Mouse (Mus musculus): ENCODE measurements around the gene Olfr787. TPM values are rescaled to one million over a fixed set of nuclear protein-coding genes. Genes with fewer than 3 reads are reported as not detected.

Gene Olfr787
- polyA plus RNA-seq, 1 experiment from 2014 or later: not detected

Other genes with a start within 250 kb of the Olfr787 start
- not detected in 2 replicates for gene Olfr774, start 225.7 kb upstream of the Olfr787 start, polyA plus RNA-seq (2014; fragmentation: Nextera tagmentation; extraction: Ambion mirVana)
- gene Olfr775, start 213.4 kb upstream of the Olfr787 start, polyA plus RNA-seq (2014; fragmentation: Nextera tagmentation; extraction: Ambion mirVana): not detected in 2 replicates
- gene Olfr776, start 202.7 kb upstream of the Olfr787 start, polyA plus RNA-seq (2014; fragmentation: Nextera tagmentation; extraction: Ambion mirVana): not detected in 2 replicates
- not detected in 2 replicates for gene Olfr777, start 190.4 kb upstream of the Olfr787 start, polyA plus RNA-seq (2014; fragmentation: Nextera tagmentation; extraction: Ambion mirVana)
- gene Olfr780, start 143.7 kb upstream of the Olfr787 start, polyA plus RNA-seq (2014; fragmentation: Nextera tagmentation; extraction: Ambion mirVana): not detected in 2 replicates
- not detected in 2 replicates for gene Olfr781, start 133.0 kb upstream of the Olfr787 start, polyA plus RNA-seq (2014; fragmentation: Nextera tagmentation; extraction: Ambion mirVana)
- gene Olfr782, start 113.0 kb upstream of the Olfr787 start, polyA plus RNA-seq (2014; fragmentation: Nextera tagmentation; extraction: Ambion mirVana): not detected in 2 replicates
- not detected in 2 replicates for gene Olfr784, start 77.8 kb upstream of the Olfr787 start, polyA plus RNA-seq (2014; fragmentation: Nextera tagmentation; extraction: Ambion mirVana)
- not detected in 2 replicates for gene Olfr785, start 56.4 kb upstream of the Olfr787 start, polyA plus RNA-seq (2014; fragmentation: Nextera tagmentation; extraction: Ambion mirVana)
- gene Olfr786, start 34.6 kb upstream of the Olfr787 start, polyA plus RNA-seq (2014; fragmentation: Nextera tagmentation; extraction: Ambion mirVana): not detected in 2 replicates
- gene Olfr788, start 9.1 kb downstream of the Olfr787 start, polyA plus RNA-seq (2014; fragmentation: Nextera tagmentation; extraction: Ambion mirVana): not detected in 2 replicates
- not detected in 2 replicates for gene Olfr789, start 22.9 kb downstream of the Olfr787 start, polyA plus RNA-seq (2014; fragmentation: Nextera tagmentation; extraction: Ambion mirVana)
- gene Olfr790, start 36.6 kb downstream of the Olfr787 start, polyA plus RNA-seq (2014; fragmentation: Nextera tagmentation; extraction: Ambion mirVana): not detected in 2 replicates
- not detected in 2 replicates for gene Olfr791, start 59.9 kb downstream of the Olfr787 start, polyA plus RNA-seq (2014; fragmentation: Nextera tagmentation; extraction: Ambion mirVana)
- not detected in 2 replicates for gene Olfr792, start 77.3 kb downstream of the Olfr787 start, polyA plus RNA-seq (2014; fragmentation: Nextera tagmentation; extraction: Ambion mirVana)
- gene Olfr794, start 105.8 kb downstream of the Olfr787 start, polyA plus RNA-seq (2014; fragmentation: Nextera tagmentation; extraction: Ambion mirVana): not detected in 2 replicates
- not detected in 2 replicates for gene Olfr796, start 150.7 kb downstream of the Olfr787 start, polyA plus RNA-seq (2014; fragmentation: Nextera tagmentation; extraction: Ambion mirVana)
- gene Olfr798, start 166.1 kb downstream of the Olfr787 start, polyA plus RNA-seq (2014; fragmentation: Nextera tagmentation; extraction: Ambion mirVana): not detected in 2 replicates
- not detected in 2 replicates for gene Olfr799, start 175.6 kb downstream of the Olfr787 start, polyA plus RNA-seq (2014; fragmentation: Nextera tagmentation; extraction: Ambion mirVana)
- not detected in 2 replicates for gene Olfr800, start 195.8 kb downstream of the Olfr787 start, polyA plus RNA-seq (2014; fragmentation: Nextera tagmentation; extraction: Ambion mirVana)
- not detected in 2 replicates for gene Olfr801, start 212.0 kb downstream of the Olfr787 start, polyA plus RNA-seq (2014; fragmentation: Nextera tagmentation; extraction: Ambion mirVana)
- gene Olfr802, start 226.3 kb downstream of the Olfr787 start, polyA plus RNA-seq (2014; fragmentation: Nextera tagmentation; extraction: Ambion mirVana): 0.03 TPM in 1 of 2 replicates, not detected in the other
- gene Olfr803, start 232.4 kb downstream of the Olfr787 start, polyA plus RNA-seq (2014; fragmentation: Nextera tagmentation; extraction: Ambion mirVana): not detected in 2 replicates
- not detected in 2 replicates for gene Olfr804, start 241.3 kb downstream of the Olfr787 start, polyA plus RNA-seq (2014; fragmentation: Nextera tagmentation; extraction: Ambion mirVana)